Mouse (Mus musculus) cerebellum, adult 2 months (tissue): ENCODE measurements around the gene Lgals2.

Source experiments
- CTCF ChIP-seq: fragments of 200-500 bp; IDR thresholded peaks from 2 replicates; pipeline ENCODE4 v1.5.1; 2011; ENCODE audit warnings: low read depth, mild to moderate bottlenecking, control low read depth, low read length, moderate library complexity, borderline replicate concordance; ENCODE audit not compliant: insufficient read depth
- POLR2A ChIP-seq: fragments of 200-500 bp; IDR thresholded peaks from 2 replicates; pipeline ENCODE4 v1.6.1; 2011; ENCODE audit warnings: low read length, control low read depth, borderline replicate concordance; ENCODE audit not compliant: insufficient read depth

DNA sequence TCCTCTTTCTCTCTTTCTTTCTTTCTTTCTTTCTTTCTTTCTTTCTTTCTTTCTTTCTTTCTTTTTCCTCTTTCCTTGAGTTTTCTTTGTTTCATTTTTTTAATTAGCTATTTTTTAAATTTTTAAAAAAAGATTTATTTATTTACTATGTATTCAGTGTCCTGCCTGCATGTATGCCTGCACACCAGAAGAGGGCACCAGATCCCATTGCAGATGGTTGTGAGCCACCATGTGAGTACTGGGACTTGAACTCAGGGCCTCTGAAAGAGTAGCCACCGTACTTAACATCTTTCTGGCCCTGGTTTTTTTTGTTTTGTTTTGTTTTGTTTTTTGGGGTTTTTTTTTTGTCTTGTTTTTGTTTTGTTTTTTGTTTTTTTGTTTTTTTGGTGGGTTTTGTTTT is 25.7 kb downstream of the Lgals2 start:
- TF ChIP-seq CTCF (no peak), POLR2A (no peak)
